Mouse (Mus musculus) cerebellum, adult 9-10 months (tissue): ENCODE measurements around the gene Cbx3.

Experiments
- DNase-seq: peaks from one replicate; pipeline ENCODE4 v3.0.0; 2022

Cbx3 gene

GRCm38 (mm10) chr6:51525001-51525400 is 54.8 kb downstream of the Cbx3 start:
- DNase-seq, result no peak

GRCm38 (mm10) chr6:51529457-51529856 is 59.3 kb downstream of the Cbx3 start:
- DNase-seq, result no peak
